Mouse (Mus musculus) urinary bladder, postnatal 25 days (tissue): ENCODE measurements at regions not wholly inside any gene's neighbourhood (a gene's known extent, or its start where the extent isn't known, plus 50 kb on each side); places are given as distances from the start of the nearest gene placed in this dataset.
"Not testable (repeated sequence)": the region's sequence is repeated elsewhere in the genome, so short reads cannot be mapped to it uniquely, and the experiment has no call there.

Experiments
- DNase-seq: peaks from one replicate; pipeline ENCODE4 v3.0.0; 2022; ENCODE audit warnings: low spot score

GRCm38 (mm10) chr10:19494461-19495105 is 97.2 kb upstream of the Ifngr1 start:
- no peak for DNase-seq

DNA sequence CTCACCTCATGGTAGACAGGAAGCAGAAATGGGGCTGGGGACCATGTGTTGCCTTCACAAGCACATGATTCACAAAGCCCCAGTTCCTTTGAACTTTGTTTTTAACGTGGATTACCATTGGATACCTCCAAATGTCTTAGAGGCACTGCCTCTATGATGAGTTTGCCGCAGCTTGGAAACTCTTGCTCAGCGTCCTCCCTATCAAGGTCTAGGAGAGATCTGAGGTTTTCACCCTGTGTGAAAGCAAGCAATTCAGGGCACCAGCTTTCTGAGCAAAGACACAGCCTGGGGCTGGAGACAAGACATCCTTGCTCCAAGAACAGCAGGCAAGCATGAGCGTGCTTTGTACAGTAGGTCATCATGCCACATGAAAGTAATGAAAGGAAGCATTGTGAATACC is 93.6 kb upstream of the Ifngr1 start:
- no peak for DNase-seq

GRCm38 (mm10) chr10:19502874-19503273 is 88.9 kb upstream of the Ifngr1 start:
- no peak for DNase-seq

GRCm38 (mm10) chr10:19503846-19504765 is 87.6 kb upstream of the Ifngr1 start:
- DNase-seq: no peak

DNA sequence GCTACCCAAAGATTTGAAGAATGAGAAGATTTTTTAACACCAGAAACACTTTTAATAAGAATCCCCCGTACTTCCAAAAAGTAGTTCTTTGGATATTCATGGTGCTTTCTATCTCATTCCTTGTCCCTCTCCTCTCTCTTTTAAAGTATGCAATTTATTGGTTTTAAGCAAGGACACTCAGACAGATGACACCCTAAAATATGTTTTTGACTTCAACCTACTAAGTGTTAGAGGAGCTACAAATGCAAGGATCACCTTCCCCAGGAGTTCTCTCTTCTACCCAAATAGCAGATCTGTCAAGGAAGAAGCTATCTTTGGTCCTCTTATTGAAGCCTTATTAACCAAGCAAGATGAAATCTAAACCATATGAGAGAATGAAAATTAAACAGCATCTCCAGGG is 86.6 kb upstream of the Ifngr1 start:
- no peak for DNase-seq

DNA sequence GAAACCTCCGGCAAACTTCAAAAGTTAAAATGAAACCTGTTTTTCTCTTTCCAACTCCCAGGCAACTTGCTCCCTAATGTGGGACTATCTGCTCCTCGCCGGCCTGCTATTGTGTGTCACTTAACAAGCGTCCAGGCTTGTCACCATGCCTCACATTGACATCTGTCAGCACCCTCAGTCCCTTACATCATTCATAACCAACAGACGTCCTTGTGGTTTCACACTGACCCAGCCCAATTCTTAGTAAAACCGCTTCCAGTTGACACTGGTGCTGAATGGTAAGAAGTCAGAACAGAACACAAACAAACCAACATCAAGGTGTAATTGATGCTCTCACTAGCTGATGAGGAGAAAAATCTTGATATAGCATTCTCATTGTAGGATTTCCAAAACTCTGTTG is 85.8 kb upstream of the Ifngr1 start:
- DNase-seq: no peak

DNA sequence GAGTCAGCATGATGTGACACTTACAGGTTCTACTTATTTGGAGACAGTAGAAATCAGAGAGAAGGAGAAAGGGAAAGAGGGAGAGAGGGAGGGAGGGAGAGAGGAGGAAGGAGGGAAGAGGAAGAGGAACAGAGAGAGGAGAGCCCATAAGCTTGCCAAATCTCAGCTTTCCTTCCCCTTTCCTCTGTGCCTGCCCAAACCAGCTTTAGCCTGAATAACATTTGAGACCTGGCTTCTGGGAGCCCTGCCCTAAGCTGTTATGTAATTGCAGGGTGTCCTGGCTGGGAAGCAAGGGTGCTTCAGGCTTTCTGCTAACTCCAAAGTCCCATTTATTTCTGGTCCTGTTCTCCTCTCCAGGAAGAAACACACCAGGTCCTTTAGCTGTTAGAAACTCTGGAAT is 85.3 kb upstream of the Ifngr1 start:
- DNase-seq: no peak

GRCm38 (mm10) chr10:19508221-19508745 is 83.5 kb upstream of the Ifngr1 start:
- no peak for DNase-seq

- no peak for DNase-seq
Observed at GRCm38 (mm10) chr10:19510047-19510446, 81.7 kb upstream of the Ifngr1 start.

GRCm38 (mm10) chr10:19514366-19514765 is 77.4 kb upstream of the Ifngr1 start:
- not testable (repeated sequence) for DNase-seq

- DNase-seq: no peak
Observed at GRCm38 (mm10) chr10:19514837-19515236, 76.9 kb upstream of the Ifngr1 start.

DNA sequence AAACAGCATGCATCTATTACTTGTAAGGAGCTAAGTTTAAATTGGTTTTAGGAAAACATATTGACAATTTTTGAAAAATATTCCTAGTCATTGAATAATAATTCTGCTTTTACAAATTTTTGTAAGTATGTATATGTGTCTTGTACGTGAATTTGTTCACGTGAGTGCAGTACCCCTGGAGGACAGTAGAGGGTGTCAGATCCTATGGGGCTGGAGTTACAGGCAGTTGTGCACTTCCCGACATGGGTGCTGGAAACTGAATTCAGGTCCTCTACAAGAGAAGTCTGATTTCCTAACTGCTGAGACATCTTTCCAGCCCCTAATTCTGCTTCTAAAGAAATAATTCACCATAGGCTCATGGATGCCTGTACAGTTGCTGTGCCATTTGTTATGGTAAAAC is 75.7 kb upstream of the Ifngr1 start:
- DNase-seq: no peak

GRCm38 (mm10) chr10:19517093-19517492 is 74.7 kb upstream of the Ifngr1 start:
- no peak for DNase-seq

DNA sequence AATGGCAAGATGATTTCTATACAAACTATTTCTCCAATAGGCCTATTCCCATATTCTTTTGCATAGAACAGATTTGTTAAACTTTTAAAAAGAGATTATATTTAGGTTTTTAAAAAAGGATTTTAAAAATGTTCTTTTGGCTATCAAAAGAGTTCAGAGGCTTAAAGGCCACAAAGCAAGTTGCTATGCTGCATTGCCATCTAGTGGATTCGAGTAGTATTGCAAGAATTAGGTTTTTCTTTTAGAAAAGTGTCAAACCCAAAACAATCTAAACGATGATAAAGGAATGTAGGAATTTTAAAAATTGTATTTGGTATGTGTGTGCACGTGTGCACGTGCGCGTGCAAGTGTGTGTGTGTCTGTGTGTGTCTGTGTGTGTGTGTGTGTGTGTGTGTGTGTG is 73.0 kb upstream of the Ifngr1 start:
- DNase-seq: no peak

DNA sequence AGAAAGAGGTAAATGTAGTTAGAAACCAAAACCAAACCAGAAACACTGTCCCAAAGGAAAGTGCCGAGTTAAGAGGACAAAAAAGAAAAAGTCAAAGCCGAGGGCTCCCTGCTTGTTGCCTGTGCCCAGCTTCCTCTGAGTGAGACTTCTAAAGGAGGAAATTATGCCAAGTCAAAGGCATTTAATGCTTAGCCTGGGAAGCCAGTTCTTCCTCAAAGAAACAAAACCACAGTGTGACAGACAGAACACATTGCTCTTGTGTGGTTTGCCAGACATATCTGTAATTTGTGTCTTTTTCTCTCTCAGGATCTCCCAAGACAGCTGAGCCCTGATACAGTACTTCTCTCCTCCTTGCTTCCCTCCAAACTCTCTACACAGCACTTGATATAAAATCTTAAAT is 69.6 kb upstream of the Ifngr1 start:
- no peak for DNase-seq

DNA sequence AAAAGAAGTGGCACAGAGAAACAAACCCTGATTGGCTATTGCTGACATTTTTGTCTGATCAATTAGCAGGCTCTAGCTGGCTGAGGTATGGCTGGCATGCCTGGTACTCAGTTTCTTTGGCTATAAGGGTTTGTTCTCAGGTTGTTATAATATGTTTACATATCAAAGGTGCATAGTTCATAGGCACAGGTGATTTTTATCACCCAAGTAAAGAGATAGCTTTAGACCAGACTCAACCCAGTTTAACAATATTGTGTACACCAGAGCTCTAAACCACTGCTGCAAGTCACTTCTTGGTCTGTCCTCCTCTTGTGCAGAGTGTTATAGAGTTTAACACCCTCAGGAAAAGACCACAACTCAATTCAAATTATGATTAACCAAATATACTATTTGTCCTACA is 65.8 kb upstream of the Ifngr1 start:
- no peak for DNase-seq

DNA sequence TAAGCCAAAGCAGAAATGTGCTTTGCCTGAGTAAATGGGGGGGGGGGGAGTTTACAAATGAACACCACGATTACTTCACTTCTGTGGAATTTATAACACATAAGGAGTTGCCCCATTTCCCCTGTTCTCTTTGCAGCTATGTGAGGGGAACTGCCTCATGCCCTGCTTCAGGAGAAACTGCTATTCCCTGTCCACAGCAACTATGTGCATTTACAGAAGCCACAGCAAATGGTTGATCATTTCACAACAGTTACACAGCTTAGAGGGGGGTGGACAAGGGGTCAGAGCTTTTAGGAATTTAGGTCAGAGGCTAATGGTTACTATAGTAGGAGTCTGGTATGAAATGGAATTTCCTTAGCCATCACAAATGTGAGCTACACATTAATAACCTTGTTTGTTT is 65.4 kb upstream of the Ifngr1 start:
- DNase-seq: no peak

- no peak for DNase-seq
Observed at GRCm38 (mm10) chr10:19529655-19530054, 62.1 kb upstream of the Ifngr1 start.

DNA sequence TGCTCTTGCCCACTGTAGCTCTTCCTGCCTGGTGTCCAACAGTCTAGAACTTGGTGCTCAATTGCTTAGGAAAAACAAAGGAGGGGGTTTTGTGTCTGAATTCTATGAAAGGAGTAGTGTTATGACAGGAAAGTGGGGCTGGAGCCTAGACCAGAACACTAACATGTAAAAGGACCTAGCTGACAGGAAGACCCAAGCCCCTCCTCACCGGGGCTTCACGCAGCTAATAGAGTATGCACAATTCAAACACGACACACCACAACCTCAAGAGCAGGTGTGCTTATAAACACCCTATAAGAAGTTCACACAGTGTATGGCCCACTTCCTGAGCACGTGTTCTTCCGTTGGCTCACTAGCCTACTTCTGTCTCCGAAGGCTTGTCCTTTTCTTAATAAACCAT is 61.7 kb upstream of the Ifngr1 start:
- DNase-seq: no peak

- DNase-seq: no peak
Observed at GRCm38 (mm10) chr10:19531452-19531851, 60.3 kb upstream of the Ifngr1 start.

GRCm38 (mm10) chr10:19532790-19533189 is 59.0 kb upstream of the Ifngr1 start:
- DNase-seq: no peak

DNA sequence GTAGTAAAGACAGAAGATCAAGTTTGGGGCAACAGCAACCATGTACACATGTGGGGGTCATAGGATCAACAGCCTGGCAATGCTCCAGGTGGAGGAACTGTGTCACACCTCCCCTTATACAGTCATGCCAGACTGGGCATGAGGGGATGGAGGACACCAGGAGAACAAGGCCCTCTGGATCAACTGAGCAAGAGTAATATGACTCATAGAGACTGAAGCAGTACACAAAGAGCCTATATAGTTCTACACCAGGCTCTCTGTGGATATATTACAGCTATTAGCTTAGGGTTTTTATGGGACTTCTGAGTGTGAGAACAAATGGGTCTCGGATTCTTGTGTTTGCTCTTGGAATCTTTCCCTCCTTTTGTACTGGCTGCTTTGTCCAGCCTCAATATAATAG is 57.9 kb upstream of the Ifngr1 start:
- DNase-seq: no peak
